Comparison of ENCODE assay signal across 8 mouse cellular contexts in the genomic region with DNA sequence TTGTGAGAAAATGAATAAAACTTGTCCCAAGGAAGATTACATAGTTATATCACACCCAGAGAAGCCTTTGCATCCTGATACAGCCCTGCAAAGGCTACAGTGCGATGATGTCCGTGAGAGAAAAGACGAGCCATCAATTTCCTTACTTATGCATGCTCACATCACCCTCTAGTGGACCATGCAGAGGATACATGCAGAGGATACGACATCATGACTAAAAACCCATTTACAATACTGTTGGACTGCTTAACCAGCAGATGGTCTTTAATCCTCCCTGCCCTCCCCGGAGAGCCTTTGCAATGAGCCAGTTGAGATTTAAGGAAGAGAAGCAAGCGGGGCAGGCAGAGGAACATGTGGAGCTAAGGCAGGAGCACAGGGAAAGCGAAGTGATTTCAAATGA. TPM values are rescaled to one million over a fixed set of nuclear protein-coding genes. Genes with fewer than 3 reads are reported as not detected.
DNase-seq lines count a peak whose midpoint lies in the region; ATAC-seq and TF ChIP-seq lines count a peak whose summit lies in the region.

No protein-coding gene starts in this region.

- H3K27ac ChIP-seq in left cerebral cortex, adult 2 months = no peak overlapping the region

- peak; percentile 13 for DNase-seq in adrenal gland, postnatal 10 days
- DNase-seq in adrenal gland, postnatal 4 days (ENCODE audit: low spot score in 2 of 2) = no peak
- DNase-seq in thymus, postnatal 0 days (ENCODE audit: low spot score) = peak; percentile 6
- no peak for DNase-seq in thymus, postnatal 36 days
- peak in 1 of 2 experiments; percentile 22 for DNase-seq in left cerebral cortex, adult 2 months (ENCODE audit: extremely low spot score in 1 of 2, low spot score in 2 of 2)
- DNase-seq in right cerebral cortex, adult 2 months (ENCODE audit: low spot score in 2 of 2) = peak; percentile 52 to 62

- intact Hi-C loops in left cerebral cortex, adult 2 months (cut with DNase I) = loop anchor here (2.0 to 5.0 kb wide), 2 partner anchors 745 to 1046 kb away; no protein-coding TSS in a partner anchor

- peak; percentile 44; the same call in 1 of the 2 replicates for ATAC-seq in granulocyte monocyte progenitor cell, adult 5-6 weeks (replicated peaks; ENCODE audit: poor library complexity, severe bottlenecking)
- ATAC-seq in megakaryocyte, adult 5-6 weeks (ENCODE audit: poor library complexity, severe bottlenecking) = no peak

- H3K4me3 ChIP-seq in left cerebral cortex, adult 2 months = no peak overlapping the region

- TF ChIP-seq CTCF in left cerebral cortex, adult 2 months (IDR thresholded peaks at IDR 0.05) = peak; percentile 72

RNA-seq across cellular contexts. Expression of a gene that starts 42.0 kb away (rescaled TPM):
- 10 to 100 TPM; 13.4 to 18.3 TPM for total RNA-seq in adrenal gland, postnatal 10 days (2021)
- total RNA-seq in adrenal gland, postnatal 4 days (2021) = 10 to 100 TPM; 19.5 to 21.9 TPM
- 33.7 and 36.4 TPM in 2 replicates for polyA plus RNA-seq in thymus, postnatal 0 days (2015; fragmentation: Nextera tagmentation; extraction: Ambion mirVana)
- 30.7 and 59.5 TPM in 2 replicates for total RNA-seq in granulocyte monocyte progenitor cell, adult 5-6 weeks (2014; fragmentation: Nextera tagmentation)
- total RNA-seq in granulocyte monocyte progenitor cell, adult 5-6 weeks (2017) = 28.4 and 42.6 TPM in 2 replicates
- 10 to 100 TPM; 16.2 to 18.9 TPM for total RNA-seq in left cerebral cortex, adult 2 months (2021)
- 27.4 and 30.7 TPM in 2 replicates for total RNA-seq in megakaryocyte, adult 5-6 weeks (2015)
- 20.2 and 24.7 TPM in 2 replicates for total RNA-seq in megakaryocyte, adult 5-6 weeks (2017)

Comparison
In these comparisons a context has a peak if more than half of its experiments do, and no peak if none do; other contexts are left out.
1. DNase-seq: peak in adrenal gland, postnatal 10 days (single experiment), thymus, postnatal 0 days (single experiment) and right cerebral cortex, adult 2 months (2 of 2); none in adrenal gland, postnatal 4 days (0 of 2) and thymus, postnatal 36 days (0 of 2).